Mouse (Mus musculus): ENCODE measurements at regions not wholly inside any gene's neighbourhood (a gene's known extent, or its start where the extent isn't known, plus 50 kb on each side); places are given as distances from the start of the nearest gene placed in this dataset.

GRCm38 (mm10) chr10:16923851-16924250 lies 799.2 kb upstream of the Cited2 start:
- no peak overlapping the region for H3K9ac ChIP-seq

DNA sequence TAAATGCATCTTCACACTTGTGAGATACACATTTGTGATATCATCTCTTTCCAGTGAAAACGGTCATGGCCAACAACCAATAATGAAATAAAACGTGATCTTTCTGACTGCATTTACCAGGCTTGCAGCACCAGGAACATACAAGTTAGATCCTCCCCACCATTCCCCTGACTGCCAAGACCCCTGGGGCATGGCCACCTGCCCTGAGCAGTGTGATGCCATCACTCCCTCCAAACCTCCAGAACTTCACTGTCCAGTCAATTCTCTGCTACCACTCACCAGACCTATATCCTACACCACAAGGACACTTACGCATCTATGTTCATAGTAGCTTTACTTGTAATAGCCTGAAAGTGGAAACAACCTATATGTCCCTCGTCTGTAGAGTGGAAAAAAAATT lies 785.3 kb upstream of the Cited2 start:
- Histone ChIP-seq H3K27ac (replicated peaks) (no peak overlapping the region), H3K4me3 (replicated peaks) (no peak overlapping the region), H3K36me3 (no peaks in the 10 kb centered on the region), H3K9me3 (replicated peaks) (0 out of 2 replicates have a peak, but pooled peaks cover 3% of the 10 kb centered on the region), H3K9ac (no peak overlapping the region), H3K27me3 (no peaks in the 10 kb centered on the region), H3K4me1 (no peaks in the 10 kb centered on the region), H3K4me2 (replicated peaks) (no peak overlapping the region)
- WGBS, result 91% methylated on average over 4 of the region's 4 CpGs
- ATAC-seq (ENCODE audit: insufficient number of reproducible peaks, low FRiP score, low TSS enrichment, low read depth), result no peak

More at GRCm38 (mm10) chr10:16923851-16924250, 799.2 kb upstream of the Cited2 start:
- no peak for ATAC-seq (ENCODE audit: insufficient number of reproducible peaks, low FRiP score, low TSS enrichment, low read depth)
- Histone ChIP-seq H3K9me3 (replicated peaks) (no peaks in the 10 kb centered on the region), H3K36me3 (no peaks in the 10 kb centered on the region), H3K27ac (replicated peaks) (no peak overlapping the region), H3K27me3 (no peaks in the 10 kb centered on the region), H3K4me1 (no peaks in the 10 kb centered on the region), H3K4me3 (replicated peaks) (no peak overlapping the region), H3K4me2 (replicated peaks) (no peak overlapping the region)
- 79% methylated on average over 6 of the region's 6 CpGs for WGBS

GRCm38 (mm10) chr10:16951636-16952035 lies 771.4 kb upstream of the Cited2 start:
- ATAC-seq (ENCODE audit: insufficient number of reproducible peaks, low FRiP score, low TSS enrichment, low read depth), result no peak
- Histone ChIP-seq H3K27ac (replicated peaks) (no peak overlapping the region), H3K27me3 (no peaks in the 10 kb centered on the region), H3K9ac (no peak overlapping the region), H3K9me3 (replicated peaks) (no peaks in the 10 kb centered on the region), H3K4me1 (no peaks in the 10 kb centered on the region), H3K4me2 (replicated peaks) (no peak overlapping the region), H3K36me3 (no peaks in the 10 kb centered on the region), H3K4me3 (replicated peaks) (no peak overlapping the region)
- 59% methylated on average over 1 of the region's 1 CpGs for whole genome bisulfite sequencing

GRCm38 (mm10) chr10:16960971-16961370 lies 762.0 kb upstream of the Cited2 start:
- ATAC-seq (ENCODE audit: insufficient number of reproducible peaks, low FRiP score, low TSS enrichment, low read depth), result no peak
- Histone ChIP-seq H3K4me1 (no peaks in the 10 kb centered on the region), H3K4me2 (replicated peaks) (no peak overlapping the region), H3K4me3 (replicated peaks) (no peak overlapping the region), H3K27ac (replicated peaks) (no peak overlapping the region), H3K27me3 (no peaks in the 10 kb centered on the region), H3K9me3 (replicated peaks) (no peaks in the 10 kb centered on the region), H3K36me3 (no peaks in the 10 kb centered on the region), H3K9ac (no peak overlapping the region)
- 90% methylated on average over 3 of the region's 3 CpGs for WGBS

DNA sequence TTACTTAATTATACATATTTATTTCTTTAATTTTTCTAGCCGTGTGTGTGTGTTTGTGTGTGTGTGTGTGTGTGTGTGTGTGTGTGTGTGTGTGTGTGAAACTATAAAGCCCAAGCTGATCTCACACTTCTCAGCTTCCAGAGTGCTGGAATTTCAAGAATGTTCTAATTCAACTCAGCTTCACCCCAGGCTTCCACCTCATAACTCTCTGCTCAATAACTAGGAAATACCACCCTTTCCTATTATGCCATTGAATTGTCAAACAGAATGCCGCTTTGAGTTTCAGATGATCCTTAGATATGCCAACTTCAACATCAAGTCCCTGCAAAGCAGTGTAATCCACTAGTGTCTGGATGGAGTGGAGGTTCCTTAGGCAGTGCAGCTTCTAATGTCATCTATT lies 760.6 kb upstream of the Cited2 start:
- H3K36me3 ChIP-seq, result no peaks in the 10 kb centered on the region
- no peak overlapping the region for H3K9ac ChIP-seq
- H3K4me1 ChIP-seq, result no peaks in the 10 kb centered on the region
- no peak overlapping the region for H3K4me3 ChIP-seq (replicated peaks)
- no peak overlapping the region for H3K27ac ChIP-seq (replicated peaks)
- 56% methylated on average over 2 of the region's 2 CpGs for WGBS
- no peak for ATAC-seq (ENCODE audit: insufficient number of reproducible peaks, low FRiP score, low TSS enrichment, low read depth)
- no peaks in the 10 kb centered on the region for H3K27me3 ChIP-seq
- H3K4me2 ChIP-seq (replicated peaks), result no peak overlapping the region
- no peaks in the 10 kb centered on the region for H3K9me3 ChIP-seq (replicated peaks)

DNA sequence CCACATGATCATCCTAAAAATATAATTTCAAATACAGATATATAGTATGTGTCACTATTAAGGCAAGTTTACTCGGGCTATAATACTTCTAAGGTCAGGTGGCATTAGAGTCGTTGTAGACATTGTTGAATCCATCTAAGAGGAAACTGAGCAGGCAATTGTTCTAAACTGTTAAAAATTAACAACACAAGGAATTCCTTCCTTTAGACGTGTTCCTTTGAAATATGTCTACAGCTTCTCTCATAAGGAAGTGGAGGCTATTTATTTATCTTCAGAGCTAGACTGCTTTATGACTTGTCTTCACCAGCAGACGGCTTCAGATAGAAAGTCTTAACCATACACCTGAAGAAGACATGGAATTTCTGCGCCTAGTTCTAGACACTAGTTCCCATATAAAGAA lies 744.2 kb upstream of the Cited2 start:
- no peaks in the 10 kb centered on the region for H3K4me1 ChIP-seq
- no peaks in the 10 kb centered on the region for H3K9me3 ChIP-seq (replicated peaks)
- H3K4me2 ChIP-seq (replicated peaks), result no peak overlapping the region
- H3K36me3 ChIP-seq, result no peaks in the 10 kb centered on the region
- 89% methylated on average over 5 of the region's 5 CpGs for WGBS
- no peak overlapping the region for H3K4me3 ChIP-seq (replicated peaks)
- H3K27me3 ChIP-seq, result no peaks in the 10 kb centered on the region
- H3K27ac ChIP-seq (replicated peaks), result no peak overlapping the region
- H3K9ac ChIP-seq, result no peak overlapping the region
- ATAC-seq (ENCODE audit: insufficient number of reproducible peaks, low FRiP score, low TSS enrichment, low read depth), result no peak

DNA sequence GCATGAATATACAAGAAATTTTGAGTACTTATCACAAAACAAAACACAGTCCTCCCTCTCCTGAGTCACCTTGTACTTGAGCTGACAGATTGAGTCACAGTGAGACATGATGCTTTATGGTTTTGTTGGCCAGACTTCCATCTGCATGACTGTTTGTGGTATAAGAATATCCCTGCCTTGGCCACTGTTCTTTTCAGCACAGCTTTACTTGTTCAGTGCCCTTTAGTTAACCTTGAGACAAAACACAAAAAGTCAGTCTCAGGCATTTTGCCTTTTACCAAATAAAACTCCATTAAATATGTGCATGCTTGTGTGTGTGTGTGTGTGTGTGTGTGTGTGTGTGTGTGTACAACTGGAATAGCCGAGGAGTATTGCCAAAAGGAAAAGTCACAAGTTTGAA lies 732.8 kb upstream of the Cited2 start:
- H3K4me3 ChIP-seq (replicated peaks), result no peak overlapping the region
- H3K9me3 ChIP-seq (replicated peaks), result no peaks in the 10 kb centered on the region
- H3K9ac ChIP-seq, result no peak overlapping the region
- H3K27me3 ChIP-seq, result no peaks in the 10 kb centered on the region
- H3K27ac ChIP-seq (replicated peaks), result no peak overlapping the region
- no peaks in the 10 kb centered on the region for H3K36me3 ChIP-seq
- WGBS, result 50% methylated on average over 1 of the region's 1 CpGs
- H3K4me2 ChIP-seq (replicated peaks), result no peak overlapping the region
- ATAC-seq (ENCODE audit: insufficient number of reproducible peaks, low FRiP score, low TSS enrichment, low read depth), result no peak
- H3K4me1 ChIP-seq, result peaks cover 5% of the 10 kb centered on the region; the same call in 1 of the 2 replicates

- no peak overlapping the region for H3K27ac ChIP-seq (replicated peaks)
- ATAC-seq (ENCODE audit: insufficient number of reproducible peaks, low FRiP score, low TSS enrichment, low read depth), result no peak
- H3K9me3 ChIP-seq (replicated peaks), result no peaks in the 10 kb centered on the region
- 70% methylated on average over 2 of the region's 2 CpGs for WGBS
- no peak overlapping the region for H3K9ac ChIP-seq
- H3K4me1 ChIP-seq, result peaks cover 5% of the 10 kb centered on the region; the same call in 1 of the 2 replicates
- H3K4me3 ChIP-seq (replicated peaks), result no peak overlapping the region
- H3K4me2 ChIP-seq (replicated peaks), result no peak overlapping the region
- no peaks in the 10 kb centered on the region for H3K27me3 ChIP-seq
- no peaks in the 10 kb centered on the region for H3K36me3 ChIP-seq
Observed at GRCm38 (mm10) chr10:16993789-16994188, 729.2 kb upstream of the Cited2 start.

- Histone ChIP-seq H3K9ac (no peak overlapping the region), H3K27ac (replicated peaks) (no peak overlapping the region), H3K4me3 (replicated peaks) (no peak overlapping the region), H3K9me3 (replicated peaks) (no peaks in the 10 kb centered on the region), H3K27me3 (no peaks in the 10 kb centered on the region), H3K4me1 (peaks cover 5% of the 10 kb centered on the region; the same call in 1 of the 2 replicates), H3K36me3 (no peaks in the 10 kb centered on the region), H3K4me2 (replicated peaks) (no peak overlapping the region; the same call in 1 of the 2 replicates)
- 24% methylated on average over 6 of the region's 6 CpGs for WGBS
- ATAC-seq (ENCODE audit: insufficient number of reproducible peaks, low FRiP score, low TSS enrichment, low read depth), result no peak
Observed at GRCm38 (mm10) chr10:16994526-16994925, 728.5 kb upstream of the Cited2 start.

GRCm38 (mm10) chr10:16995010-16995409 lies 728.0 kb upstream of the Cited2 start:
- 10% methylated on average over 1 of the region's 1 CpGs for WGBS
- no peak overlapping the region for H3K27ac ChIP-seq (replicated peaks)
- H3K4me2 ChIP-seq (replicated peaks), result no peak overlapping the region

GRCm38 (mm10) chr10:16996820-16997466 lies 726.1 kb upstream of the Cited2 start:
- WGBS, result 72% methylated on average over 6 of the region's 6 CpGs
- Histone ChIP-seq H3K36me3 (no peaks in the 10 kb centered on the region), H3K27ac (replicated peaks) (no peak overlapping the region), H3K4me1 (peaks cover 5% of the 10 kb centered on the region; the same call in 1 of the 2 replicates), H3K4me3 (replicated peaks) (no peak overlapping the region), H3K27me3 (no peaks in the 10 kb centered on the region), H3K4me2 (replicated peaks) (no peak overlapping the region), H3K9ac (no peak overlapping the region), H3K9me3 (replicated peaks) (no peaks in the 10 kb centered on the region)
- ATAC-seq (ENCODE audit: insufficient number of reproducible peaks, low FRiP score, low TSS enrichment, low read depth), result no peak

More at GRCm38 (mm10) chr10:16995010-16995409, 728.0 kb upstream of the Cited2 start:
- no peak overlapping the region for H3K9ac ChIP-seq
- peaks cover 5% of the 10 kb centered on the region; the same call in 1 of the 2 replicates for H3K4me1 ChIP-seq
- no peaks in the 10 kb centered on the region for H3K27me3 ChIP-seq
- no peaks in the 10 kb centered on the region for H3K9me3 ChIP-seq (replicated peaks)
- H3K4me3 ChIP-seq (replicated peaks), result no peak overlapping the region
- ATAC-seq (ENCODE audit: insufficient number of reproducible peaks, low FRiP score, low TSS enrichment, low read depth), result no peak
- H3K36me3 ChIP-seq, result no peaks in the 10 kb centered on the region

GRCm38 (mm10) chr10:17001320-17001719 lies 721.7 kb upstream of the Cited2 start:
- no peak for ATAC-seq (ENCODE audit: insufficient number of reproducible peaks, low FRiP score, low TSS enrichment, low read depth)
- no peak overlapping the region for H3K9ac ChIP-seq
- no peaks in the 10 kb centered on the region for H3K9me3 ChIP-seq (replicated peaks)
- H3K27me3 ChIP-seq, result no peaks in the 10 kb centered on the region
- 72% methylated on average over 8 of the region's 8 CpGs for WGBS
- H3K4me3 ChIP-seq (replicated peaks), result no peak overlapping the region
- H3K36me3 ChIP-seq, result no peaks in the 10 kb centered on the region
- H3K27ac ChIP-seq (replicated peaks), result no peak overlapping the region
- no peak overlapping the region for H3K4me2 ChIP-seq (replicated peaks)
- no peaks in the 10 kb centered on the region for H3K4me1 ChIP-seq
